Mouse (Mus musculus) hindbrain, embryonic 15.5 days (tissue): Measurements from ENCODE around the gene Gm15056. TPM values are rescaled to one million over a fixed set of nuclear protein-coding genes. Genes with fewer than 3 reads are reported as not detected.

Source experiments
- ATAC-seq: fragments of 200-750 bp; cut with Nextera tagmentation; 2 replicates; pipeline ENCODE4 v1.8.0; 2017; ENCODE audit warnings: low read depth, moderate number of reproducible peaks, moderate TSS enrichment; ENCODE audit not compliant: low FRiP score
- H3K27ac ChIP-seq: fragments of 300-500 bp; sonication (generic); replicated peaks from 2 replicates; pipeline ENCODE4 v1.5.1; 2015; ENCODE audit warnings: mild to moderate bottlenecking, inconsistent platforms
- H3K27me3 ChIP-seq: fragments of 300-500 bp; sonication (generic); 2 replicates; pipeline ENCODE4 v1.6.1; 2015; ENCODE audit warnings: control low read depth, inconsistent platforms
- H3K36me3 ChIP-seq: fragments of 300-500 bp; sonication (generic); 2 replicates; pipeline ENCODE4 v1.6.1; 2015; ENCODE audit warnings: control low read depth, inconsistent platforms
- H3K4me1 ChIP-seq: fragments of 300-500 bp; sonication (generic); replicated peaks from 2 replicates; pipeline ENCODE4 v1.6.1; 2015; ENCODE audit warnings: control low read depth, inconsistent platforms
- H3K4me2 ChIP-seq: fragments of 300-500 bp; sonication (generic); 2 replicates; pipeline ENCODE4 v1.6.1; 2015; ENCODE audit warnings: moderate library complexity, mild to moderate bottlenecking, inconsistent platforms
- H3K4me3 ChIP-seq: fragments of 300-500 bp; sonication (generic); 2 replicates; pipeline ENCODE4 v1.5.1; 2015; ENCODE audit warnings: mild to moderate bottlenecking, inconsistent platforms
- H3K9ac ChIP-seq: fragments of 300-500 bp; sonication (generic); 2 replicates; pipeline ENCODE4 v1.6.1; 2015; ENCODE audit warnings: inconsistent platforms
- H3K9me3 ChIP-seq: fragments of 300-500 bp; sonication (generic); 2 replicates; pipeline ENCODE4 v1.6.1; 2016; ENCODE audit warnings: control low read depth, inconsistent platforms
- WGBS: fragments of 180-500 bp; shearing (Covaris S2); methylation state at CpG from one replicate; pipeline ENCODE4 v1.1.7; 2015; 5-methylcytosine and 5-hydroxymethylcytosine counted together
- polyA plus RNA-seq: library from polyadenylated mRNA; unstranded; fragments of >200 nt; fragmentation: Nextera tagmentation; extraction: Ambion mirVana; gene quantifications from 2 replicates; pipeline ENCODE4 v1.2.1, GENCODE M21; 2015

Gene Gm15056
- polyA plus RNA-seq, result not detected in 2 replicates

- H3K27me3 ChIP-seq, result no peaks in the 10 kb centered on the region
- H3K4me3 ChIP-seq, result no peak within 1 kb of the TSS
- H3K9ac ChIP-seq, result no peak within 1 kb of the TSS
- peaks cover 31% of the 10 kb centered on the region for H3K9me3 ChIP-seq
- 51% methylated on average over 2 of the region's 2 CpGs for WGBS
- ATAC-seq, result no peak
- no peak within 1 kb of the TSS for H3K27ac ChIP-seq
- no peaks in the 10 kb centered on the region for H3K36me3 ChIP-seq
- H3K4me1 ChIP-seq, result no peaks in the 10 kb centered on the region
- H3K4me2 ChIP-seq, result no peak within 1 kb of the TSS
These were observed at the start of gene Gm15056 for GRCm38 (mm10) chr8:20902527-20902926. Gene Gm15056, minus strand, starts transcription at chr8:20902627.

- Histone ChIP-seq H3K9ac (no peak within 1 kb of the TSS), H3K9me3 (peaks cover 20% of the 10 kb centered on the region), H3K27me3 (no peaks in the 10 kb centered on the region), H3K27ac (no peak within 1 kb of the TSS), H3K4me3 (no peak within 1 kb of the TSS), H3K36me3 (no peaks in the 10 kb centered on the region), H3K4me1 (no peaks in the 10 kb centered on the region), H3K4me2 (no peak within 1 kb of the TSS)
- 74% methylated on average over 3 of the region's 3 CpGs for WGBS
- ATAC-seq, result no peak
These were observed 42.2 kb upstream of the Gm15056 start, which contains the start of gene AY761185 for GRCm38 (mm10) chr8:20944610-20945009. Gene AY761185, minus strand, starts transcription at chr8:20944710.

- WGBS, result 77% methylated on average over 3 of the region's 3 CpGs
- Histone ChIP-seq H3K9me3 (peaks cover 7% of the 10 kb centered on the region; the same call in 1 of the 2 replicates), H3K27ac (no peak within 1 kb of the TSS), H3K36me3 (no peaks in the 10 kb centered on the region), H3K4me1 (no peaks in the 10 kb centered on the region), H3K27me3 (no peaks in the 10 kb centered on the region), H3K4me3 (no peak within 1 kb of the TSS), H3K4me2 (no peak within 1 kb of the TSS), H3K9ac (no peak within 1 kb of the TSS)
- no peak for ATAC-seq
These were observed 19.5 kb upstream of the Gm15056 start, which contains the start of gene Gm6040 for GRCm38 (mm10) chr8:20921971-20922370. Gene Gm6040, minus strand, starts transcription at chr8:20922071.

- no peak for ATAC-seq
- Histone ChIP-seq H3K4me1 (no peaks in the 10 kb centered on the region), H3K9me3 (peaks cover 17% of the 10 kb centered on the region), H3K4me2 (no peak overlapping the region), H3K27me3 (no peaks in the 10 kb centered on the region), H3K36me3 (no peaks in the 10 kb centered on the region), H3K9ac (no peak overlapping the region), H3K27ac (no peak overlapping the region), H3K4me3 (no peak overlapping the region)
- WGBS, result 86% methylated on average over 1 of the region's 1 CpGs
These were observed 9.9 kb upstream of the Gm15056 start for GRCm38 (mm10) chr8:20912288-20912687.

GRCm38 (mm10) chr8:20908256-20908655 lies 5.8 kb upstream of the Gm15056 start:
- WGBS, result 63% methylated on average over 2 of the region's 2 CpGs
- H3K9me3 ChIP-seq, result peaks cover 14% of the 10 kb centered on the region
- no peak overlapping the region for H3K9ac ChIP-seq
- ATAC-seq, result no peak
- H3K4me3 ChIP-seq, result no peak overlapping the region
- no peak overlapping the region for H3K27ac ChIP-seq
- H3K36me3 ChIP-seq, result no peaks in the 10 kb centered on the region
- no peaks in the 10 kb centered on the region for H3K27me3 ChIP-seq
- H3K4me2 ChIP-seq, result no peak overlapping the region
- H3K4me1 ChIP-seq, result no peaks in the 10 kb centered on the region

- H3K9me3 ChIP-seq, result peaks cover 18% of the 10 kb centered on the region
- H3K27ac ChIP-seq, result no peak overlapping the region
- no peak overlapping the region for H3K9ac ChIP-seq
- no peak overlapping the region for H3K4me2 ChIP-seq
- no peak for ATAC-seq
- H3K4me3 ChIP-seq, result no peak overlapping the region
- WGBS, result 96% methylated on average over 2 of the region's 2 CpGs
- no peaks in the 10 kb centered on the region for H3K36me3 ChIP-seq
- no peaks in the 10 kb centered on the region for H3K27me3 ChIP-seq
- H3K4me1 ChIP-seq, result no peaks in the 10 kb centered on the region
These were observed 4.7 kb upstream of the Gm15056 start for GRCm38 (mm10) chr8:20907119-20907518.

- Histone ChIP-seq H3K4me3 (no peak within 1 kb of the TSS), H3K9ac (no peak within 1 kb of the TSS), H3K9me3 (peaks cover 28% of the 10 kb centered on the region), H3K27me3 (no peaks in the 10 kb centered on the region), H3K27ac (no peak within 1 kb of the TSS), H3K36me3 (no peaks in the 10 kb centered on the region), H3K4me1 (no peaks in the 10 kb centered on the region), H3K4me2 (no peak within 1 kb of the TSS)
- no peak for ATAC-seq
- WGBS, result 90% methylated on average over 2 of the region's 2 CpGs
These were observed 10.1 kb downstream of the Gm15056 start, which contains the start of gene Defb33 for GRCm38 (mm10) chr8:20892369-20892768. Gene Defb33, plus strand, starts transcription at chr8:20892669.

GRCm38 (mm10) chr8:20874608-20875007 lies 27.8 kb downstream of the Gm15056 start:
- H3K36me3 ChIP-seq, result no peaks in the 10 kb centered on the region
- H3K4me2 ChIP-seq, result no peak overlapping the region
- ATAC-seq, result no peak
- H3K9ac ChIP-seq, result no peak overlapping the region
- peaks cover 3% of the 10 kb centered on the region for H3K9me3 ChIP-seq
- H3K27me3 ChIP-seq, result no peaks in the 10 kb centered on the region
- WGBS, result 48% methylated on average over 6 of the region's 6 CpGs
- H3K27ac ChIP-seq, result no peak overlapping the region
- no peaks in the 10 kb centered on the region for H3K4me1 ChIP-seq
- no peak overlapping the region for H3K4me3 ChIP-seq

Other genes with a start within 250 kb of the Gm15056 start
- not detected in 2 replicates for gene Defb33, start 10.0 kb downstream of the Gm15056 start, polyA plus RNA-seq
- gene Gm6040, start 19.4 kb upstream of the Gm15056 start, polyA plus RNA-seq, result not detected in 2 replicates
- gene AY761185, start 42.1 kb upstream of the Gm15056 start, polyA plus RNA-seq, result not detected in 2 replicates
- gene Defa21, start 122.9 kb upstream of the Gm15056 start, polyA plus RNA-seq, result not detected in 2 replicates
- not detected in 2 replicates for gene Defa23, start 152.4 kb upstream of the Gm15056 start, polyA plus RNA-seq
- gene Defa35, start 162.4 kb upstream of the Gm15056 start, polyA plus RNA-seq, result not detected in 2 replicates
- not detected in 2 replicates for gene Defa25, start 181.8 kb upstream of the Gm15056 start, polyA plus RNA-seq
- not detected in 2 replicates for gene Gm14851, start 193.4 kb upstream of the Gm15056 start, polyA plus RNA-seq
- not detected in 2 replicates for gene Defa30, start 232.0 kb upstream of the Gm15056 start, polyA plus RNA-seq